Mouse (Mus musculus) lung, postnatal 10 days (tissue): ENCODE measurements around the gene Stkld1.

Source experiments
- DNase-seq: peaks from one replicate; pipeline ENCODE4 v3.0.0; 2021

Stkld1 gene

GRCm38 (mm10) chr2:26915927-26916728 lies 17.7 kb upstream of the Stkld1 start, which contains the start of the genes Surf2 and Surf1:
Surf2 (plus strand) TSS chr2:26916367.
Surf1 (minus strand) TSS chr2:26916530.
- peak; percentile 86 for DNase-seq

- no peak for DNase-seq
Observed at GRCm38 (mm10) chr2:26916738-26917137, 17.1 kb upstream of the Stkld1 start.

GRCm38 (mm10) chr2:26919684-26920083 lies 14.2 kb upstream of the Stkld1 start:
- no peak for DNase-seq

GRCm38 (mm10) chr2:26920190-26920855 lies 13.5 kb upstream of the Stkld1 start:
- no peak for DNase-seq

- peak; percentile 42 for DNase-seq
Observed at GRCm38 (mm10) chr2:26921784-26922183, 12.1 kb upstream of the Stkld1 start.

GRCm38 (mm10) chr2:26927745-26928476 lies 5.9 kb upstream of the Stkld1 start:
- DNase-seq, result no peak

GRCm38 (mm10) chr2:26930390-26930789 lies 3.5 kb upstream of the Stkld1 start:
- peak; percentile 84 for DNase-seq

GRCm38 (mm10) chr2:26932473-26933303 lies 1.2 kb upstream of the Stkld1 start:
- DNase-seq, result peak; percentile 28

- DNase-seq, result no peak
Observed at GRCm38 (mm10) chr2:26935286-26935685, 1.4 kb downstream of the Stkld1 start.

GRCm38 (mm10) chr2:26936425-26936824 lies 2.6 kb downstream of the Stkld1 start:
- DNase-seq, result no peak

GRCm38 (mm10) chr2:26941539-26941938 lies 7.7 kb downstream of the Stkld1 start:
- DNase-seq, result peak; percentile 60

- DNase-seq, result no peak
Observed at GRCm38 (mm10) chr2:26943253-26943652, 9.4 kb downstream of the Stkld1 start.

GRCm38 (mm10) chr2:26950411-26950810 lies 16.6 kb downstream of the Stkld1 start:
- DNase-seq, result no peak

GRCm38 (mm10) chr2:26951346-26951905 lies 17.6 kb downstream of the Stkld1 start:
- DNase-seq, result no peak

- DNase-seq, result peak; percentile 16
Observed at GRCm38 (mm10) chr2:26952193-26952592, 18.3 kb downstream of the Stkld1 start.

- no peak for DNase-seq
Observed at GRCm38 (mm10) chr2:26952866-26953265, 19.0 kb downstream of the Stkld1 start.

GRCm38 (mm10) chr2:26954735-26955395 lies 21.0 kb downstream of the Stkld1 start:
- DNase-seq, result no peak

GRCm38 (mm10) chr2:26956811-26957487 lies 23.1 kb downstream of the Stkld1 start:
- DNase-seq, result no peak

- DNase-seq, result no peak
Observed at GRCm38 (mm10) chr2:26957488-26957859, 23.6 kb downstream of the Stkld1 start.

GRCm38 (mm10) chr2:26960756-26961155 lies 26.9 kb downstream of the Stkld1 start:
- DNase-seq, result no peak
